Mouse (Mus musculus): ENCODE data around the gene Prmt1. TPM values are rescaled to one million over a fixed set of nuclear protein-coding genes. Genes with fewer than 3 reads are reported as not detected.

Prmt1 gene
- polyA plus RNA-seq, 1 experiment from 2014 or later: 595 TPM

GRCm38 (mm10) chr7:45007846-45008245 lies 21.5 kb upstream of the Prmt1 start:
- whole genome bisulfite sequencing: 96% methylated on average over 30 of the region's 30 CpGs

GRCm38 (mm10) chr7:45007141-45007540 lies 20.8 kb upstream of the Prmt1 start:
- WGBS: 98% methylated on average over 29 of the region's 29 CpGs
- H3K27me3 ChIP-seq (replicated peaks): no peaks in the 10 kb centered on the region
- H3K27ac ChIP-seq: no peak overlapping the region
- H3K4me3 ChIP-seq: no peak overlapping the region
- H3K9me3 ChIP-seq: no peaks in the 10 kb centered on the region
- H3K36me3 ChIP-seq: peaks cover 95% of the 10 kb centered on the region
- no peak for ATAC-seq (ENCODE audit: low FRiP score, low read depth)
- no peak overlapping the region for H3K4me2 ChIP-seq (replicated peaks)
- H3K9ac ChIP-seq: 0 out of 2 replicates have a peak overlapping the region, but pooled peaks have one; percentile 8
- H3K4me1 ChIP-seq: peaks cover 3% of the 10 kb centered on the region; the same call in 1 of the 2 replicates

More at GRCm38 (mm10) chr7:45007846-45008245, 21.5 kb upstream of the Prmt1 start:
- Histone ChIP-seq H3K36me3 (peaks cover 95% of the 10 kb centered on the region), H3K9me3 (no peaks in the 10 kb centered on the region), H3K9ac (no peak overlapping the region), H3K4me1 (peaks cover 3% of the 10 kb centered on the region; the same call in 1 of the 2 replicates), H3K4me2 (replicated peaks) (no peak overlapping the region), H3K27me3 (replicated peaks) (no peaks in the 10 kb centered on the region), H3K4me3 (no peak overlapping the region), H3K27ac (no peak overlapping the region)
- ATAC-seq (ENCODE audit: low FRiP score, low read depth): no peak

- ATAC-seq (ENCODE audit: low FRiP score, low read depth): no peak
- H3K36me3 ChIP-seq: peaks cover 95% of the 10 kb centered on the region
- no peak overlapping the region for H3K9ac ChIP-seq
- H3K4me3 ChIP-seq: no peak overlapping the region
- peaks cover 3% of the 10 kb centered on the region; the same call in 1 of the 2 replicates for H3K4me1 ChIP-seq
- no peaks in the 10 kb centered on the region for H3K27me3 ChIP-seq (replicated peaks)
- no peak overlapping the region for H3K27ac ChIP-seq
- H3K9me3 ChIP-seq: no peaks in the 10 kb centered on the region
- no peak overlapping the region for H3K4me2 ChIP-seq (replicated peaks)
- 98% methylated on average over 12 of the region's 12 CpGs for WGBS
These were observed 20.1 kb upstream of the Prmt1 start for GRCm38 (mm10) chr7:45006503-45006902.

GRCm38 (mm10) chr7:45005321-45005992 lies 19.1 kb upstream of the Prmt1 start:
- H3K4me2 ChIP-seq (replicated peaks): no peak overlapping the region
- no peak overlapping the region for H3K27ac ChIP-seq
- H3K27me3 ChIP-seq (replicated peaks): no peaks in the 10 kb centered on the region
- H3K9ac ChIP-seq: no peak overlapping the region
- no peak overlapping the region for H3K4me3 ChIP-seq
- WGBS: 94% methylated on average over 6 of the region's 6 CpGs
- H3K36me3 ChIP-seq: peaks cover 98% of the 10 kb centered on the region
- no peaks in the 10 kb centered on the region for H3K9me3 ChIP-seq
- peaks cover 3% of the 10 kb centered on the region; the same call in 1 of the 2 replicates for H3K4me1 ChIP-seq
- ATAC-seq (ENCODE audit: low FRiP score, low read depth): no peak

GRCm38 (mm10) chr7:45004546-45004945 lies 18.2 kb upstream of the Prmt1 start:
- Histone ChIP-seq H3K4me1 (peaks cover 6% of the 10 kb centered on the region), H3K27me3 (replicated peaks) (no peaks in the 10 kb centered on the region), H3K27ac (no peak overlapping the region), H3K9me3 (no peaks in the 10 kb centered on the region), H3K9ac (no peak overlapping the region), H3K4me3 (no peak overlapping the region), H3K4me2 (replicated peaks) (no peak overlapping the region), H3K36me3 (peaks cover 98% of the 10 kb centered on the region)
- ATAC-seq (ENCODE audit: low FRiP score, low read depth): no peak
- 69% methylated on average over 3 of the region's 3 CpGs for WGBS

- Histone ChIP-seq H3K9ac (no peak overlapping the region), H3K27me3 (replicated peaks) (no peaks in the 10 kb centered on the region), H3K4me2 (replicated peaks) (no peak overlapping the region), H3K36me3 (peaks cover 80% of the 10 kb centered on the region), H3K4me1 (peaks cover 19% of the 10 kb centered on the region), H3K27ac (no peak overlapping the region), H3K4me3 (no peak overlapping the region), H3K9me3 (no peaks in the 10 kb centered on the region)
- 92% methylated on average over 7 of the region's 7 CpGs for WGBS
- ATAC-seq (ENCODE audit: low FRiP score, low read depth): no peak
These were observed 16.1 kb upstream of the Prmt1 start for GRCm38 (mm10) chr7:45002440-45002839.

- WGBS: 88% methylated on average over 21 of the region's 21 CpGs
- peaks cover 65% of the 10 kb centered on the region for H3K36me3 ChIP-seq
- no peaks in the 10 kb centered on the region for H3K9me3 ChIP-seq
- no peak overlapping the region for H3K4me3 ChIP-seq
- H3K4me2 ChIP-seq (replicated peaks): no peak overlapping the region
- no peak for ATAC-seq (ENCODE audit: low FRiP score, low read depth)
- H3K27ac ChIP-seq: no peak overlapping the region
- H3K4me1 ChIP-seq: peaks cover 32% of the 10 kb centered on the region
- no peak overlapping the region for H3K9ac ChIP-seq
- H3K27me3 ChIP-seq (replicated peaks): no peaks in the 10 kb centered on the region
These were observed 14.3 kb upstream of the Prmt1 start for GRCm38 (mm10) chr7:45000539-45001114.

GRCm38 (mm10) chr7:44999753-45000152 lies 13.4 kb upstream of the Prmt1 start:
- no peaks in the 10 kb centered on the region for H3K9me3 ChIP-seq
- no peak for ATAC-seq (ENCODE audit: low FRiP score, low read depth)
- H3K36me3 ChIP-seq: peaks cover 65% of the 10 kb centered on the region
- no peak overlapping the region for H3K27ac ChIP-seq
- H3K4me3 ChIP-seq: no peak overlapping the region
- WGBS: 81% methylated on average over 11 of the region's 11 CpGs
- H3K4me2 ChIP-seq (replicated peaks): peak overlapping the region; percentile 14; the same call in 1 of the 2 replicates
- peaks cover 31% of the 10 kb centered on the region for H3K4me1 ChIP-seq
- no peaks in the 10 kb centered on the region for H3K27me3 ChIP-seq (replicated peaks)
- H3K9ac ChIP-seq: no peak overlapping the region

GRCm38 (mm10) chr7:44998501-44998955 lies 12.2 kb upstream of the Prmt1 start, which contains the start of gene Bcl2l12:
TSS of gene Bcl2l12 (minus strand) at chr7:44998712.
- Histone ChIP-seq H3K27ac (peak within 1 kb of the TSS; percentile 37; the same call in 1 of the 2 replicates), H3K4me2 (replicated peaks) (peak within 1 kb of the TSS; percentile 77), H3K36me3 (peaks cover 65% of the 10 kb centered on the region), H3K9me3 (no peaks in the 10 kb centered on the region), H3K4me3 (peak within 1 kb of the TSS; percentile 60), H3K27me3 (replicated peaks) (no peaks in the 10 kb centered on the region), H3K9ac (peak within 1 kb of the TSS; percentile 71), H3K4me1 (peaks cover 31% of the 10 kb centered on the region)
- 6% methylated on average over 18 of the region's 18 CpGs for WGBS
- ATAC-seq (ENCODE audit: low FRiP score, low read depth): no peak

- Histone ChIP-seq H3K4me3 (peak overlapping the region; percentile 60), H3K9ac (peak overlapping the region; percentile 71), H3K4me1 (peaks cover 31% of the 10 kb centered on the region), H3K27ac (peak overlapping the region; percentile 37; the same call in 1 of the 2 replicates), H3K4me2 (replicated peaks) (peak overlapping the region; percentile 77), H3K9me3 (no peaks in the 10 kb centered on the region), H3K36me3 (peaks cover 65% of the 10 kb centered on the region), H3K27me3 (replicated peaks) (no peaks in the 10 kb centered on the region)
- ATAC-seq (ENCODE audit: low FRiP score, low read depth): no peak; the same call in 1 of the 2 replicates
- 5% methylated on average over 15 of the region's 15 CpGs for WGBS
These were observed 11.6 kb upstream of the Prmt1 start for GRCm38 (mm10) chr7:44997940-44998428.

- peak within 1 kb of the TSS; percentile 37; the same call in 1 of the 2 replicates for H3K27ac ChIP-seq
- H3K4me1 ChIP-seq: peaks cover 31% of the 10 kb centered on the region
- peaks cover 65% of the 10 kb centered on the region for H3K36me3 ChIP-seq
- peak within 1 kb of the TSS; percentile 77 for H3K4me2 ChIP-seq (replicated peaks)
- H3K27me3 ChIP-seq (replicated peaks): no peaks in the 10 kb centered on the region
- H3K9ac ChIP-seq: peak within 1 kb of the TSS; percentile 71
- peak within 1 kb of the TSS; percentile 60 for H3K4me3 ChIP-seq
- under 1% methylated on average over 43 of the region's 43 CpGs for WGBS
- H3K9me3 ChIP-seq: no peaks in the 10 kb centered on the region
- peak; percentile 91 for ATAC-seq (ENCODE audit: low FRiP score, low read depth)
These were observed 11.0 kb upstream of the Prmt1 start, which contains the start of gene Irf3 for GRCm38 (mm10) chr7:44997231-44997939. TSS of gene Irf3 (plus strand) at chr7:44997648.

GRCm38 (mm10) chr7:44996672-44997071 lies 10.3 kb upstream of the Prmt1 start:
- Histone ChIP-seq H3K4me3 (peak overlapping the region; percentile 60), H3K36me3 (peaks cover 65% of the 10 kb centered on the region), H3K27ac (no peak overlapping the region), H3K4me1 (peaks cover 31% of the 10 kb centered on the region), H3K9me3 (no peaks in the 10 kb centered on the region), H3K27me3 (replicated peaks) (no peaks in the 10 kb centered on the region), H3K9ac (peak overlapping the region; percentile 58), H3K4me2 (replicated peaks) (peak overlapping the region; percentile 77)
- no peak for ATAC-seq (ENCODE audit: low FRiP score, low read depth)
- WGBS: 16% methylated on average over 10 of the region's 10 CpGs

Measured in neural tube, embryonic 12.5 days (tissue).